Mouse (Mus musculus): ENCODE data around the gene Cysrt1.

DNA sequence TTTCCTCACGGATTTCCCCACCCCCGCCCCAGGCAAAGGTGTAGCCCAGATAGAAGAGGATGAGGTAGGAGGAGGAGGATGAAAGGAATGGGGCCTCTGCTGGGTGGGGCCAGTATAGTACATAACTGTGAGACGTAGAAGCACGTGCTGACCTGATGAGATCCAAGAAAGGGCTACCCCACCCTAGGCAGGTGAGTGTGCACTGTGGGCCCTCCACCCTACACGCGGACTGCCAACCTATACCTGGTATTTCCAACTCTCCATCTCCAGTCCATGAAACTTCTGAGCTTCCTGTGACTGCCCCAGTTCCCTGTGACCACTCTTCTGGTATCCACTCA lies 845 bp downstream of the Cysrt1 start:
- TF ChIP-seq CTCF (IDR thresholded peaks at IDR 0.05; ENCODE audit: control insufficient read depth, insufficient read depth, low read length) = no peak
- no peak for TF ChIP-seq POLR2A (IDR thresholded peaks at IDR 0.05; ENCODE audit: borderline replicate concordance, control insufficient read depth, low read depth, low read length)
